Mouse (Mus musculus) frontal cortex, adult (tissue): ENCODE results near the gene Nid2.

Source experiments
- ATAC-seq: cut with Nextera tagmentation; 2 replicates; pipeline ENCODE4 v1.9.2; 2017; ENCODE audit warnings: mild to moderate bottlenecking, moderate library complexity, mixed read lengths; ENCODE audit not compliant: low TSS enrichment

Nid2 gene

GRCm38 (mm10) chr14:19751025-19751771 lies at the start of gene Nid2:
Gene Nid2, plus strand, starts transcription at chr14:19751265.
- peak; percentile 82 for ATAC-seq

- ATAC-seq = no peak
Measured at GRCm38 (mm10) chr14:19701546-19701945, 49.5 kb upstream of the Nid2 start.

GRCm38 (mm10) chr14:19705649-19706048 lies 45.4 kb upstream of the Nid2 start:
- peak; percentile 75 for ATAC-seq

DNA sequence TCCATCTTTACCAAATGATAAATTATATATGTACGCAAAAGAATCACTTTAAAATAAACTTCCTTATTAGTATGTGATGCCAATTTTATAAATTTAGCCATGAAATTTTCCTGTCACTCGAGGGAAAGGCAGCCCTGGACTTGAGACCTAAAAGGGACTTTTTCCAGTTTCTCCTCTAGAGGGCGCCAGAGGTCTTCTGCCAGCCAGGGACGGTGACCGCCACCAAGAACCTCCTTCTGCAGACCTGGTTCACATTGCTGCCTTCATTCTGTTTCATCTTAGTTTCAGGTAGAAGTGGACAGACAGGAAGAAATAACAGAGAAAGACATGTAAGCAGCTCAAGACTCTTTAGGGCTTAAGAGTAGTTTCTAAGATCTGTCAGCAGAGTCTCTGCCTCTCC lies 44.6 kb upstream of the Nid2 start:
- peak; percentile 76 for ATAC-seq

- ATAC-seq = 0 out of 2 replicates have a peak, but pooled peaks have one; percentile 17
Measured at GRCm38 (mm10) chr14:19706997-19707396, 44.1 kb upstream of the Nid2 start.

DNA sequence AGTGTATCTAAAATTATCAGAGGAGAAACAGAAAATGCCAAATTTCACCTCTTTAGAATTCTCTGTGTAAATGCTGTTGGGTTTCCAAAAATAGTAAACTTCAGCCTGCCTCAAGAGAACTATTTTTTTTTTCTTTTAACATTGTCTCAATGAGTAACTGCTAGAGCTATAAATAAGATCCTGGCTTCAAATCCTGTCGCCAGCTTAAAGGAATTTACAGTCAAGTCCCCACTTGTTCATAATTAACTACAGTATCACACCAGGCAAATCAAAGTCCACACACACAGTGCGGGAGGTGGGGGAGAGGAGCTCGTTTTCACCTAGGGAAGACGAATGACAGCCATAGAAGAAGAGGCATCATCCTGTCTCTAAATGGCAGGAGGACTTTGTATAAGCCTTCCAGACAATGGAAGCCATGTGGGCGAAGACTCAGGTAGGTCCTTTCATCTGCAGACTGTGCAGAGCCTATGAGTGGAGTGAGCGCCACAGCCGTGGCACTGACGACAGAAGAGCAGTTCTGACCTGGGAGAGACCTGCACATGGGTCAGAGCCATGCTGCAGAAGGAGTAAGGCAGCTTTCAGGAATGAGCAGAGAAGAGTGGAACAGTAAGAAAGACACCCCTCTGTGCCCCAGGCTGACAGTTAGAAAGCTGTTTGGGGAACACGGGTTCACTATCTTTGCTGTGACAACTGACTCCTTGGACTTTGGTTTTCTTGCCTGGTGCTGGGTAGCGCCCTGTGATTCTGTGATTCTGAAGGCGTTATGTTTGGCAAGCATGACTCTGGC lies 43.2 kb upstream of the Nid2 start:
- ATAC-seq = peak; percentile 47

- ATAC-seq = no peak
Measured at GRCm38 (mm10) chr14:19709161-19709560, 41.9 kb upstream of the Nid2 start.

DNA sequence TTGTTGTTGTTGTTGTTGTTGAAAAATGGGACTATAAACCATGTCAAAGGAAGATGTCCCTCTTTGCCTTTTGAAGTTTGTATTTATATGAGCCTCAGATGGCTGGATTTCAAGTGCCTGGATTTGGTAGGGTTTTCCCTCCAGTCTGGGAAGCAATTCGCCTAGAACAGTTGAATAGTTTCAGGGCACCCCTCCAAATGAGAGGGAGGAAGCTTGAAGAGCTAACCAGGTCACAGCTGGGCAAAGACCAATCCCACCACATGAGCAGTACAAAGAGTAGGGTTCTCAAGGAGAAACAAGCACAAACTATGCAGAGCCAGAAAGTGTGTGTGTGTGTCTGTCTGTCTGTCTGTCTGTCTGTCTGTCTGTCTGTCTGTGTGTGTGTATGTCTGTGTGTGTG lies 39.3 kb upstream of the Nid2 start:
- no peak for ATAC-seq

DNA sequence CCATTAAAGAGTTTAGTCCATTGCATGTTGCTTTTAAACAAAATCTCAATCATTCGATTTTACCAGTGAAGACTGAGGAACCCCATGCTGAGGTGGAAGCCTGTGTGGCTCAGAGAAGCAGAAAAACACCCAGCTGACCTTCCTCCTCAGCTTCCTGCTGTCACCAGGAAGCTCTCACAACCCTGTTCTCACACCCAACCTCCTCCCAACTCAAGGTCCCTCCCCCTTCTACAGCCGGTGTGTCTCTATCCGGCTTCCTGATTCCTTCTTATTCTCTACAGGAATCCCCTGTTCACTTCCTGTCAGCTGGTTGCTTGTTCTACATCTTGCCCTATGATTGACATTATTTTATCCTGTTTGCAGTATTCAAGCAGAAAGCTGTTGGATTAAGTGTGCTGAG lies 38.0 kb upstream of the Nid2 start:
- no peak for ATAC-seq

DNA sequence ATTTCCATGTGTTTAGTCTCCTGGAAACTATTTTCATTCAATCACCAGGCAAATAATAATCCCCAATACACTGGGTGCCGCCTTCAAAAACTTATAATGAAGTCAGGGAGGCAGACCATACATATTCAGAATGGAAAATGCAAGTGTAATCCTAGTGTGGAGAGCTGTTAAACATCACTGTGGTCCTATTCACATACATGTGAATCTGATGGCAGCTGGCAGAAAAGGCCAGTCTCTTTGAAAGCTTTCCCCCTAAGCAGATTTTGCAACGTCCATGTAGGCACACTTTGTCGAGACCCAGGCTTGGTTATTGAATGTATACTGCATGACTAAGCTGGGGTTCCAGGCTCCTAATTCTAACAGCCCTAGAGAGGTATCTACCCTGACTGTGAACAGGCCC lies 32.0 kb upstream of the Nid2 start:
- ATAC-seq = no peak

DNA sequence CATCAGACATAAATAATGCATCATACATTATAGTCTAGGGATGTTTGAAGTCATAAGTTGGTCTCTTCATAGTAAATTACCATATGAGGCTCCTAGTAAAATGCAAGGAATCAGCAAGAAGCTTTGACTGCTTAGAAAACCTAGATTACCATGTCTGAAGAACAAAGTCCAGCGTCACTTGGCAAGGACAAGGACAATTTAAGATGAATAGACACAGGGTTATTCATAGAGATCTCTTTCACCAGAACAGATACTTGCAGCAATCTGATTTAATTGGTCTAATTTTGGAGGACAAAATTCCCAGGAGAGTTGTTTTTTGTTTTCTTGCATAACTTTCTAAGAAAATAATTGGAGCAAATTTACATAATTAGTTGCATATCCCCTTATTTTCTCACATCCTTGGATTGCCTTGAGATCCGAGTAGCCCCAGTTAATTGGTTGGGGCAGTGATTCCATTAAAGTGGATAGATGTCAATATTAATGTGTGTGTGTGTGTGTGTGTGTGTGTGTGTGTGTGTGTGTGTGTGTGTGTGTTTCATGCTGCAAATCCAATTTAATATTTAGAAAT lies 30.9 kb upstream of the Nid2 start:
- no peak for ATAC-seq

DNA sequence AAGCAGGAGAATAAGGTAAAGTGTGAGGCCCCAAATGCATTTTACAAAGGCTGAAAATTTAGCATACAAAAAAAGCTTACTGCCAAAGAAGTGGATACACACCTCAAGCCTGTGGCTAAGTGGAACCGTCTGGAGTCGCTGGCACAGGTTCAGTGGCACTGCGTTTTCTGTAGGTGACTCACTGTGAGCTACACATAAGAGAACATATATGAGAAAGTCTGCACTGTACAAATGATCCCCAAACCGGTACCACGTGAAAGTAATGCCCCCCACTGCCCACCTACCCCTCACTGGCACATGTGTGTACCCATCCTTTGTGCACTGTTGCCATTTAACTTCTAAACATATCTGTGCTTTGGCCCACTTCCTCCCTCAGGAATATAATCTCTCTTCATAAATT lies 22.8 kb upstream of the Nid2 start:
- ATAC-seq = no peak

DNA sequence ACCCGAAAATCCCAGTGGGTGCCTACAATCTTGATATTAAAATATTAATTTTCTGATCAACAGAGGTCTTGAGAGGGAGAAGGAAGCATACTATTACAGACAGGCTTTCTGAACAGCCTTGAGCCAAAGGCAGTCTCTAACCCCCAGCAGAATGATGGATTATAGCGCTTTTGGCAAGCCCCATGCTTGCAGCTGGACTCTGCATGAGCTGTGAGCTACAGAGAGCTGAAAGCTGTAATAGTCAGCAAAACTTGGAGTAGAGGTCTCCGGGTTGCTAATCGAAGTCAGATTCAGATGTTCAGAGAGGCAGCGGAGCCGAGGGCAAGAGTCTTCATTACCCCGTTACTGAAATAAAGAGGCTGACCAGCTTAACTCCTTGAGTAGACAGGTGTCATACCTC lies 22.3 kb upstream of the Nid2 start:
- no peak for ATAC-seq

- ATAC-seq = no peak
Measured at GRCm38 (mm10) chr14:19732097-19732496, 19.0 kb upstream of the Nid2 start.

DNA sequence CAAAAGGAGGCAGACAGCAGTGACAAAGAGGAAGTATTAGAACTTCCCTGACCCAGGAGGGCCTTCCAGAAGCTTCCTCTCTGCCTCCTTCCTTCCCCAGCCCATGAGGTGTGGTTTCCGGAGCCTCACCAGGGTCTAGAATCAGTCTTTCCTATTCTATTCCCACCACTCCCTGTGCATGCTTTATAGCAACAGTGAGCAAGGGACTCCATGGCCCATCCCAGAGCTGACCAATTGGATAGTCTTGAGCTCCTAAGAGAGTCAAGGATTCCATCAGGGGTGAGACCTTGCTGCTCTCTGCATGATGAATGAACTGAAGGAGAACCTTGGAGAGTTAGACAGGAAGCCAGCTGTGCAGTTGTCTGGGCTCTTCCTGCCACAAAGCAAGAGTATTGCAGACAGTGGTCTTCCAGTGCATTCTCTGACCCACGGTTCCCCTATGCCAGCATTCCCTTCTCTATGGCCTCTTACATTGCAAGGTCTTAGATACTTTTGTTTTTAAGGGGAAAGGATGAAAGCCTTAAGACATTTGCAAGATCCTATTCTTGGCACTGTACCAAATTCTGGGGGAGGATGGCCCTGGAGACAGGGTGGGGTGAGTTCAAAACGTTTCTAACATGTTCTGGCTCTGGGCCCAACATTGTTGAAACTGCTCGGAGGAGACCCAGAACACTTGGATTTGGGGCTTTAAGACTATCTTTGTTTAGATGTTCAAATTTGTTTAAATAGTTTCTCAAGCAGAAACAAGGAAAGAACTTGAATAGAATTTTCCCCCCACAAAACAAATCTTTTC lies 17.4 kb upstream of the Nid2 start:
- ATAC-seq = no peak

DNA sequence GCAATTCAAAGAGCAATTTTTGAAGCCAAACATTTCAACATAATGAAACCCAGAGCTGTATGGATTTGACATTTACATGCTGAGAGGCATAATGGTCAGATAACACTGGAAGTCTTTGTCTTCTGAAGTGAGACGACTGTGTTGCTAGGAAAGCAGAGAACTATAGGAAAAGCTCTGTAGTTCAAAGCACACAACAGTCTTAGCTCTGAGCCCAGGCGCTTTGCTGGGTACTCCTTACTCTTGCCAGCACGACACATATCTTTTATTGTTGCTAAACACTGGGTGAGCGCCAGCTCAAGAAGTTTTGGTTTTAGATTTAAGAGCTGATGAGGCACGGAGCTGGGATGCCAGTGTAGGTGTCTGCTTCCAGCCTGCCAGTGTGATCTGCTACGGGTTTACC lies 15.8 kb upstream of the Nid2 start:
- ATAC-seq = peak; percentile 64

DNA sequence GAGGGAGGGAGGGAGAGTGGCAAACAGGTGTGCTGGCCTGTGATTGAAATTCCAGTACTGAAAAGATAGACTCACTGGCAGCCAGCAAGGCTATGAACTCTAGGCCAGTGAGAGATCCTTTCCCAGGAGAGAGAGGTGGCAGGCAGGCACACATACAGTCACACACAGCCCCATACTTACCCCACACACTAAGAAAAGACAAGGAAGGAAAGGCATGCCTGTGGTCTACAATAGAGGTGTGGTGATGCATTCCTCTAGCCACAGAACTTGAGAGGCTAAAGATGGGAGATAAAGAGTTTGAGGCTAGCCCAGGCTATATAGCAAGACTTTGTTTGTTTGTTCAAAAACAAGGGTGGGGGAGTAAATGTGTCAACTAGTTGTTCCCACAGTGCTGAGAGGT lies 13.5 kb upstream of the Nid2 start:
- no peak for ATAC-seq

GRCm38 (mm10) chr14:19738094-19738843 lies 12.8 kb upstream of the Nid2 start:
- ATAC-seq = no peak

GRCm38 (mm10) chr14:19739416-19740146 lies 11.5 kb upstream of the Nid2 start:
- no peak for ATAC-seq

GRCm38 (mm10) chr14:19740147-19740738 lies 10.8 kb upstream of the Nid2 start:
- ATAC-seq = no peak
